Comparison of ENCODE assay signal across 8 mouse cellular contexts in the genomic region with DNA sequence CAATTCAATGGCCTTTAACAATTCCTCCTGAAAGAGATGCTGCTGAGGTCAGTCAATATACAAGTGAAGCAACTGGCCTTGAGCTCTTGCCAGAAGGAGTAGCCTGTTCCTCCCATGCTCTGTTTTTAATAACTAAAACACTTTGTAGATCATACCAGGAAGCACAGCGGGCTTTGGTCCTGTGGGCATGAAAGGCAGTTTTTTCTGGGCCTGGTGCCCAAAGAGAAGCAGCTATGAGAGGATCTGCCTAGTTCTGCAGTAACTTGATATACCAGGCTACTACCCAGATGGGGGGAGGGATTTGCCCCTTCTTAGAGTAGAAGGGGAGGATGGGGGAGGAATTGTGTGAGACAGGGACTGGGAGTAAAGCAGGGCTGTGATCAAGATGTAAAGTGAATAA.
DNase-seq lines count a peak whose midpoint lies in the region; ATAC-seq lines count a peak whose summit lies in the region.

No protein-coding gene starts in this region.

- H3K27ac ChIP-seq in embryonic facial prominence, embryonic 13.5 days, result 0 out of 2 replicates have a peak overlapping the region, but pooled peaks have one; percentile 1
- no peak overlapping the region for H3K27ac ChIP-seq in embryonic facial prominence, embryonic 10.5 days (replicated peaks)
- no peak overlapping the region for H3K27ac ChIP-seq in midbrain, embryonic 14.5 days (replicated peaks; ENCODE audit: low read depth, low read length)
- no peak overlapping the region for H3K27ac ChIP-seq in midbrain, embryonic 11.5 days (ENCODE audit: low read depth, low read length)

- WGBS in embryonic facial prominence, embryonic 13.5 days, result 23% methylated on average over 1 of the region's 1 CpGs
- 60% methylated on average over 1 of the region's 1 CpGs for WGBS in embryonic facial prominence, embryonic 10.5 days
- WGBS in midbrain, embryonic 14.5 days, result 67% methylated on average over 1 of the region's 1 CpGs
- 84% methylated on average over 1 of the region's 1 CpGs for WGBS in midbrain, embryonic 11.5 days

- peaks cover 8% of the 10 kb centered on the region for H3K4me1 ChIP-seq in embryonic facial prominence, embryonic 13.5 days
- H3K4me1 ChIP-seq in embryonic facial prominence, embryonic 10.5 days, result no peaks in the 10 kb centered on the region
- H3K4me1 ChIP-seq in midbrain, embryonic 14.5 days (ENCODE audit: control insufficient read depth, insufficient read depth, low read length), result peaks cover 9% of the 10 kb centered on the region; the same call in 1 of the 2 replicates
- H3K4me1 ChIP-seq in midbrain, embryonic 11.5 days (ENCODE audit: control insufficient read depth, insufficient read depth, low read length), result no peaks in the 10 kb centered on the region

- no peaks in the 10 kb centered on the region for H3K36me3 ChIP-seq in embryonic facial prominence, embryonic 13.5 days
- H3K36me3 ChIP-seq in embryonic facial prominence, embryonic 10.5 days (replicated peaks), result no peaks in the 10 kb centered on the region
- no peaks in the 10 kb centered on the region for H3K36me3 ChIP-seq in midbrain, embryonic 14.5 days (ENCODE audit: control insufficient read depth, insufficient read depth, low read length)
- H3K36me3 ChIP-seq in midbrain, embryonic 11.5 days (ENCODE audit: control insufficient read depth, insufficient read depth, low read length), result no peaks in the 10 kb centered on the region

- ATAC-seq in embryonic facial prominence, embryonic 13.5 days (ENCODE audit: insufficient number of reproducible peaks, insufficient read depth, low FRiP score, low TSS enrichment, low read depth), result peak; percentile 37; the same call in 1 of the 2 replicates
- no peak for ATAC-seq in midbrain, embryonic 14.5 days (ENCODE audit: low FRiP score, low TSS enrichment)
- ATAC-seq in midbrain, embryonic 11.5 days (ENCODE audit: low FRiP score), result no peak

- DNase-seq in embryonic facial prominence, embryonic 10.5 days (ENCODE audit: low spot score), result no peak
- DNase-seq in midbrain, embryonic 14.5 days, result peak; percentile 15
- DNase-seq in midbrain, embryonic 11.5 days (ENCODE audit: low spot score, missing footprints), result no peak
- DNase-seq in gastrocnemius, postnatal 25 days, result peak; percentile 16
- DNase-seq in telencephalon, adult 2 months (ENCODE audit: low read depth, low spot score), result peak; percentile 31
- no peak for DNase-seq in spleen, adult 18-20 months
- DNase-seq in frontal cortex, postnatal 14 days (ENCODE audit: low spot score in 2 of 2), result no peak

- H3K9ac ChIP-seq in embryonic facial prominence, embryonic 13.5 days, result no peak overlapping the region
- H3K9ac ChIP-seq in midbrain, embryonic 14.5 days (replicated peaks; ENCODE audit: low read length), result no peak overlapping the region
- no peak overlapping the region for H3K9ac ChIP-seq in midbrain, embryonic 11.5 days (ENCODE audit: low read length)

- H3K27me3 ChIP-seq in embryonic facial prominence, embryonic 13.5 days, result no peaks in the 10 kb centered on the region
- no peaks in the 10 kb centered on the region for H3K27me3 ChIP-seq in embryonic facial prominence, embryonic 10.5 days (replicated peaks; ENCODE audit: low read depth, poor library complexity, severe bottlenecking)
- no peaks in the 10 kb centered on the region for H3K27me3 ChIP-seq in midbrain, embryonic 14.5 days (ENCODE audit: control insufficient read depth, insufficient read depth, low read length)
- no peaks in the 10 kb centered on the region for H3K27me3 ChIP-seq in midbrain, embryonic 11.5 days (ENCODE audit: control insufficient read depth, insufficient read depth, low read length)

- no peak overlapping the region for H3K4me2 ChIP-seq in embryonic facial prominence, embryonic 13.5 days
- no peak overlapping the region for H3K4me2 ChIP-seq in midbrain, embryonic 14.5 days (ENCODE audit: low read length)
- H3K4me2 ChIP-seq in midbrain, embryonic 11.5 days, result no peak overlapping the region

- no peak overlapping the region for H3K4me3 ChIP-seq in embryonic facial prominence, embryonic 13.5 days
- H3K4me3 ChIP-seq in embryonic facial prominence, embryonic 10.5 days, result no peak overlapping the region
- no peak overlapping the region for H3K4me3 ChIP-seq in midbrain, embryonic 14.5 days (replicated peaks; ENCODE audit: low read depth, low read length)
- H3K4me3 ChIP-seq in midbrain, embryonic 11.5 days (ENCODE audit: low read depth, low read length), result no peak overlapping the region

- H3K9me3 ChIP-seq in embryonic facial prominence, embryonic 13.5 days, result no peaks in the 10 kb centered on the region
- no peaks in the 10 kb centered on the region for H3K9me3 ChIP-seq in embryonic facial prominence, embryonic 10.5 days
- H3K9me3 ChIP-seq in midbrain, embryonic 14.5 days (ENCODE audit: control insufficient read depth, low read length), result no peaks in the 10 kb centered on the region
- no peaks in the 10 kb centered on the region for H3K9me3 ChIP-seq in midbrain, embryonic 11.5 days (ENCODE audit: control insufficient read depth, low read length)

Comparison
In these comparisons a context has a peak if more than half of its experiments do, and no peak if none do; other contexts are left out.
1. DNase-seq: peak in midbrain, embryonic 14.5 days (single experiment), gastrocnemius, postnatal 25 days (single experiment) and telencephalon, adult 2 months (single experiment); none in embryonic facial prominence, embryonic 10.5 days (single experiment), midbrain, embryonic 11.5 days (single experiment), spleen, adult 18-20 months (0 of 2) and frontal cortex, postnatal 14 days (0 of 2).